Mouse (Mus musculus) liver, postnatal 0 days (tissue): ENCODE measurements at regions not wholly inside any gene's neighbourhood (a gene's known extent, or its start where the extent isn't known, plus 50 kb on each side); places are given as distances from the start of the nearest gene placed in this dataset.
"Not testable (repeated sequence)": the region's sequence is repeated elsewhere in the genome, so short reads cannot be mapped to it uniquely, and the experiment has no call there.

ENCODE experiments used
- CTCF ChIP-seq: sonication (generic); IDR thresholded peaks from 2 replicates; pipeline ENCODE4 v1.5.1; 2016; ENCODE audit warnings: antibody characterized with exemption, low read depth
- EP300 ChIP-seq: IDR thresholded peaks from 2 replicates; pipeline ENCODE4 v1.6.1; 2016; ENCODE audit warnings: antibody characterized with exemption, low read depth, mild to moderate bottlenecking

- TF ChIP-seq EP300, CTCF: not testable (repeated sequence)
Observed at GRCm38 (mm10) chr6:31142479-31143007, 183.7 kb upstream of the Klf14 start.
